Mouse (Mus musculus): ENCODE results near the gene Vmn2r69.

The Vmn2r69 gene

GRCm38 (mm10) chr7:85415820-85416219 lies at the start of gene Vmn2r69:
TSS of gene Vmn2r69 (minus strand) at chr7:85415920.
- no peak for DNase-seq
